Mouse (Mus musculus): ENCODE measurements around the gene Akap2. TPM values are rescaled to one million over a fixed set of nuclear protein-coding genes. Genes with fewer than 3 reads are reported as not detected.

Akap2 gene
- total RNA-seq, 2 experiments from 2014 or later, result 191 to 192 TPM

GRCm38 (mm10) chr4:57895902-57896301 lies 178.4 kb downstream of the Akap2 start:
- DNase-seq (ENCODE audit: low spot score in 2 of 2), result peak in 1 of 2 experiments; percentile 10

- no peak for DNase-seq (ENCODE audit: low spot score in 2 of 2)
Measured at GRCm38 (mm10) chr4:57896631-57897030, 179.2 kb downstream of the Akap2 start.

- peak; percentile 40 to 42 for DNase-seq (ENCODE audit: low spot score in 2 of 2)
Measured at GRCm38 (mm10) chr4:57901210-57901609, 183.8 kb downstream of the Akap2 start.

DNA sequence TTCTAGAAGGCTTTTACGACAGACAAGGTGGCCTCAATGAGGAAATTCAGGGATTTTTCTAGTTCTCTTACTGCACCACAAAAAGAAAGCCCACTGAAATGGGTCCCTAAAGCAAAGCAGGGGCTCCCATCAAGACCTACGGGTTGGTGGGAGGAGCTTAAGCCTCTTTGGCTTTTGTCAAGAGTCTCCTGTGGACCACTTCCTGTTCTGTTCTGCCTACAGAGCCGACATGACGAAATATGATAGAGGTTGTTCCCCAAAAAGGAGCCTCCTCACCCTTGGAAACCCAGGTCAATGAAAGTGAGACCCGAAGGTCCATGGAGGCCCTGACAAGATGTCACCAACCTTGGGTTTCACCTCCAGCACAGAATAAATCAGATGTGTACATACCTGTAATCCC lies 185.2 kb downstream of the Akap2 start:
- DNase-seq (ENCODE audit: low spot score in 2 of 2), result no peak

DNA sequence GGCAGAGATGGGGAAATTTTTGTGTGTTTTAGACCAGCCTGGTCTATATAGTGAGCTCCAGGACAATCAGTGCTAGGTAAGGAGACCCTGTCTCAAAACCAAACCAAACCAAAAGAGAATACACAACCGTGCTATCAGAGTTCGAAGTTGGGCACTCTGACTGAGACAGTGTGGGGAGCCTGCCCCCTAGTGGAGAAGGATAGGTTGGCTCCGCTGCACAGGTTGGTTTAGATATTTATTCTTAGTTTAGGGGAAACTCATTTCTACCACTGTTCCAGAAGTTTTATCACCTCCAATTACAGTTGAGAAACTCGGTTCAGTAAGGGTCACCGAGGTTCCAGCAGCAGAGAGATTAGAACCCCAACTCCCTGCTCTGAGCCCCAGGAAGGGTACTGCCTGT lies 186.8 kb downstream of the Akap2 start:
- peak; percentile 69 to 77 for DNase-seq (ENCODE audit: low spot score in 2 of 2)

DNA sequence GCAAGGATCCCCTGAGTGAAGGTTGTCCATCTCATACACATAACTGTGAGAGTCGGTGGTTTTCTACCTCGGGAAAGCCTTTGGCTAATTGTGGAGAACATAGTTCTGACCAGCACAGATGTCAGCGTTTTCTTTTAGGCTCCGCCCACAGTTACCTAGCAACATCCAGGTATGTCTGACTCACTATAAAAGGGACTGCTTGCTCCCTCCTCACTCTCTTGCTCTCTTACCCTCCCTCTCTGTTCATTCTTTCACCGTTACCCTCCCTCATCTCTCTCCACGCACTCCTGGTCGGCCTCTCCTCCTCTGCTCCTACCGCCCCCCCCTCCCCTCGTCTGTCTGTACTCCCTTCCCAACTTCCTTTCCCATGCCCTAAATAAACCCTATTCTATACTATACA lies 187.2 kb downstream of the Akap2 start:
- no peak for DNase-seq (ENCODE audit: low spot score in 2 of 2)

DNA sequence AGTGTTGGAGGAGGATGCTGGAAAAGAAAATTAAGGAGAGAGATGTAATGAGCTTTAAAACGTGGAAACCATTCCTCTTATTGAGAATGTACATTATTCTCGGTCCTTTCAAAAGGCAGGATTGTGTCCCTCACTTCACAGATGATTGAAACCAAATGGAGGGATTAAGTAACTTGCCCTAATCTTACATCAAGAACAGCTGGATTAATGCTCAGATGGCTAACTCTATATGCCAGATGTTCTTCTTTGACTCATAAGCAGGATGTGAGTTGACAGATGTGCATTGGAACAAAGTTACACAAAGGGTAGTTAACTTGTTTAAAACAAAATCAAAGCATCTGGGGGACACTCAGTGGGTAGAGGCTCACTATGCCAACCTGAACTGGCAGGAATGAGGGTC lies 189.3 kb downstream of the Akap2 start:
- DNase-seq (ENCODE audit: low spot score in 2 of 2), result no peak

DNA sequence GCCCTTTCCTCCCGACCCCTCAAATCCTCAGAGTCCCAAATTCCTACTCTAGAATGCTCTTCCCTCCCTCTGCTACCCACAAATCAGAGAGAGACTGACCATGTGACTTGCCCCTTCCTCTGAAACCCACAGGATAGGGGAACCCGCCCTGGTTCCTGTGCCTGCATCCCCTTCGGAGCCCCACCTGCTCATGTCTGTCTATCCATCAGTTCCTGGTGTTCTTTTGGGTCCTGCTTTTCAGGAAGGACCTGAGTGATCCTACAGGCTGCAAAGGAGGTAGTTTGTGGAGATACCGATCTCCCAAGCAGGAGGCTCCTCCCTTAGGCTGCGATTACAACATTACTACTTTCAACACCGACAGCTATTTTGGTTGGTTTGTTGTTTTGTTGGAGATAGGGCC lies 191.4 kb downstream of the Akap2 start:
- no peak for DNase-seq (ENCODE audit: low spot score in 2 of 2)

DNA sequence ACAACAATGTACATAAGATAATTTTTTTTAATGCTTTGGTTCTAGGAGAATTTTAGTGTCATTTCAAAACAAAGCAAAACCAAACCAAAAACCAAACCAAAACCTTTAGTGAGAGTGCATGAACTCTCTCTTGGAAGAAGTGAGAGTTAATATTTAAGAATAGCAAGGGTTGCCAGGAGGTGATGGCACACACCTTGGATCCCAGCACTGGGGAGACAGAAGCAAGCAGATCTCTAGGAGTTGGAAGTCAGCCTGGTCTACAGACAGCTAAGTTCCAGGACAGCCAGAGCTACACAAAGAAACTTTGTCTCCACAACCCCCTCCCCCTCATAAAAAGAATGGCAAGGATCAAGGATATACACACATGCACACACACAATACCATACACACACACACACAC lies 195.6 kb downstream of the Akap2 start:
- DNase-seq (ENCODE audit: low spot score in 2 of 2), result no peak

DNA sequence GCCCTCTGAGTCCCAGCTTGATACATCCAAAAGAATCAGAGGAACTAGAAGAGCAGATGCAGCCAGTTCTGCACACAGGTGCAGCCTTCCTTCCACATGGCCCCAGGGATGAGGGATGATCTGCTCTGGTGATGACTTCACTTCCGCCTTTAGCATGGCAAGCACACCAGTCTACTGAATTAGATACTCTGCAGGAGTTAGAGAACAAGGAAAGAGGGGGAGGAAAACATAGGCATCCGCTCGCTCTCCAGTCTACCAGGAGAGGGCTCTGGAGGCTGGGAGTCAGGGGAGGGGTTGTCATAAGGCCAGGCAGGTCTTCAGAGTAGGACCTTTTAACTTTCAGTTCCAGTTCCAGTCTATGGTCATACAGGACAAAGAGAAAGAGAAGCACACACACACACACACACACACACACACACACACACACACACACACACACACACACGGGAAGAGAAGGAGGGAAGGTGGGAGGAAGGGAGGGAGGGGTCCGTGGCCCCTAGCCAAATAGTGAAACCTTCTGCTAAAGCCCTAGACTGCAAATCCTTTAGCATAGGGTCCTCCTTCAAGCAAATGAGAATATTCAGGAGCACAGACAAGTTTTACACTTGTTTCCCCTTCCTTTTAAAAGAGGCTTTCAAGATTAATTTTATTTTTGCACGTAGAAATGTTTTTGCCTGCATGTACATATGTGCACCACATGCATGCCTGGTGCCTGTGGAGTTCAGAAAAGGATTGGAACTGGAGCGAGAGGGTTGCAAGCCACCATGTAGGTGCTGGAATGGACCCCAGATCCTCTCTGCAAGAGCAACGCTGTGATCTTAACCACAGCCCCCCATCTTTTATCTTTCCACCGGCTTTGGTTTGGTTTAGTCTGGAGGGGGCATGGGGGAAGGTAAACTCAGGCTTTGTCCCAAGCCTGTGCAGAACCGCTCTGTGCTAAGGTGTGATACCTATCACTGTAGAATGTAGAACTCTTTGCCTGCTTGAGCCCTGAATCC lies 197.0 kb downstream of the Akap2 start:
- no peak for DNase-seq (ENCODE audit: low spot score in 2 of 2)

DNA sequence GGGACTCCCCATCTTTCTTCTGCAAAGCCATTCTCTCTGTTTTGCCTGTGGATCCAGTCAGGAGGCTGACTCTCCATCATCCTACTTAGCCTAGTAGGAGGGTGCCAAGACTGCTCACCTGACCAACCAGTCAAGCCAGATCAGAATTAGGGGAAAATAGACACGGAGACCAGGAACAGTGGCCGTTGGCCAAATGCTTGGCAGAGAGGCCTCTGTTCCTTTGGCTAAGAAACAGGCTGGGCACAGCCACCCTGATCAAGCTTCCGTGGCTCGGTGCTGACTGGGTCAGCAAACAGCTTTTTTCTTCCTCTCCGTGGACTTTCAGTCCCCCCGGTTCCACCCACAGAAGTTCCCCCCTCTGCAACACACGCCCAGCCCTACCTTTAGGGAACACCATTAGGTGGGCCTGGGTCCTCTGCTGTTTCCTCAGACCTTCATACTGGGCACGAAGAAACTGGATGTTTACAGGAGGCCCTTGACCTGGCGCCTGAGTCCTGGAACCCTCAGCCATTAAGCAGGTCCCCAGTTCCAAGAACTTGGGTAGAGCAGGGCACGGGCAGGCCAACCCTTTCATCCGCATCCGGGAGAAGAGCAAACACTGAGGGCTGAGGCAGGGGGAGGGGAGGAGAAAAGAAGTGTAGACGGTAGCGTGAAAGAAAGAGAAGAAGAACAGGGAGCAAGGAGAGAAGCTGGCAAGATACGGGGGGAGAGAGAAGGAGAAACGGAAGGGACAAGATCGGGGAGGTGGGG lies 197.9 kb downstream of the Akap2 start:
- no peak for DNase-seq (ENCODE audit: low spot score in 2 of 2)

GRCm38 (mm10) chr4:57916201-57916661 lies 198.8 kb downstream of the Akap2 start, which contains the start of gene D630039A03Rik:
D630039A03Rik (minus strand) TSS chr4:57916297.
- DNase-seq (ENCODE audit: low spot score in 2 of 2), result peak; percentile 57 to 58

GRCm38 (mm10) chr4:57916711-57917110 lies 199.3 kb downstream of the Akap2 start:
- DNase-seq (ENCODE audit: low spot score in 2 of 2), result no peak

GRCm38 (mm10) chr4:57919494-57920423 lies 202.3 kb downstream of the Akap2 start:
- no peak for DNase-seq (ENCODE audit: low spot score in 2 of 2)

- DNase-seq (ENCODE audit: low spot score in 2 of 2), result no peak
Measured at GRCm38 (mm10) chr4:57920522-57920921, 203.1 kb downstream of the Akap2 start.

- DNase-seq (ENCODE audit: low spot score in 2 of 2), result no peak
Measured at GRCm38 (mm10) chr4:57922171-57922570, 204.7 kb downstream of the Akap2 start.

GRCm38 (mm10) chr4:57924556-57925071 lies 207.2 kb downstream of the Akap2 start:
- no peak for DNase-seq (ENCODE audit: low spot score in 2 of 2)

DNA sequence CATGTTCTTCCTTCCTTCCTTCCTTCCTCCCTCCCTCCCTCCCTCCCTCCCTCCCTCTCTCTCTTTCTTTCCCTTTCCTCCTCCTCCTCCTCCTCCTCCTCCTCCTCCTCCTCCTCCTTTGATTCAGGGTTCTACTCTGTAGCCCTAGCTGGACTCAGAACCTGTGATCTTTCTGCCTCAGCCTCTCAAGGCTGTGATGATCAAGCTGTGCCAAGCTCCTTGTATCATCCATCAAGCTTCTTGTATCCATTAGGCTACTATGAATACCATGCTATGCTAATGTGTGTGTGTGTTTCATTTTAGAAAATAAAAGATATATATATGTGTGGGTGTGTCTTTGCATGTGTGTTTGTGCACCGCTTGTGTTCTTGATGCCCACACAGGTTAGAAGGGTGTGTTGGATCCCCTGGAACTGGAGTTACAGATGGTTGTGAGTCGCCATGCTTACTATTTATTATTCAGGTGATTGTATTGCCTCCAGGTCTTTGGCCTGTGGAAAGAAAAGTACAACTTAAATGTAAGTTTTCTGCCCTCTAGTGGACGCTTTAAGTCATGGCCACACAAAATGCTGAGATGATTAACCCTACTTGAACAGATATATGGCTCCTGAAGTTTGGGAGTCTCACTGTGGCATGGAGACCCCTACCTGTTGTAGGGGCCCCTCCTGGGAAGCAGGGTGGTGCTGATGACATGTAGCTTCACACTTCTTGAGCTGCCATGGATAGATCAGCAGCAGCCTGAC lies 210.2 kb downstream of the Akap2 start:
- DNase-seq (ENCODE audit: low spot score in 2 of 2), result no peak

- no peak for DNase-seq (ENCODE audit: low spot score in 2 of 2)
Measured at GRCm38 (mm10) chr4:57930559-57931170, 213.2 kb downstream of the Akap2 start.

Measured in adrenal gland, adult 18-20 months (tissue).